Comparison of ENCODE assay signal across 22 mouse cellular contexts in genomic region chr9:62834906-62835305, GRCm38 (mm10). TPM values are rescaled to one million over a fixed set of nuclear protein-coding genes. Genes with fewer than 3 reads are reported as not detected.
A peak's percentile ranks its signal among the peaks of the same experiment; 100 is the strongest.
DNase-seq lines count a peak whose midpoint lies in the region; ATAC-seq and TF ChIP-seq lines count a peak whose summit lies in the region.
"Had no signal": no experiment of that assay in that cellular context is flagged by ENCODE, and none has a peak within 500 bp of the region (broad histone marks: within the 10 kb centered on the region; RNA-seq: fewer than 3 reads in every experiment).

No protein-coding gene starts in this region.

- H3K27ac ChIP-seq in liver, adult 2 months (replicated peaks; ENCODE audit: insufficient read depth, low read depth, low read length) = no peak overlapping the region
- no peak overlapping the region for H3K27ac ChIP-seq in liver, embryonic 11.5 days (ENCODE audit: low read depth, low read length)
- 0 out of 2 replicates have a peak overlapping the region, but pooled peaks have one; percentile 44 for H3K27ac ChIP-seq in liver, postnatal 0 days (ENCODE audit: low read depth)
- no peak overlapping the region for H3K27ac ChIP-seq in liver, embryonic 12.5 days

- no peak for ATAC-seq in liver, embryonic 11.5 days (replicated peaks; ENCODE audit: low FRiP score)
- no peak for ATAC-seq in liver, postnatal 0 days
- ATAC-seq in liver, embryonic 12.5 days = no peak
- ATAC-seq: activated CD4-positive, CD25-positive, alpha-beta regulatory T cell, adult 4 months; CD4-positive, CD25-positive, alpha-beta regulatory T cell, adult 4 months; Patski had no signal

- no peak overlapping the region for H3K4me2 ChIP-seq in liver, embryonic 11.5 days
- H3K4me2 ChIP-seq in liver, postnatal 0 days (ENCODE audit: low read depth, low read length) = no peak overlapping the region
- no peak overlapping the region for H3K4me2 ChIP-seq in liver, embryonic 12.5 days

- no peaks in the 10 kb centered on the region for H3K36me3 ChIP-seq in liver, adult 2 months (ENCODE audit: control insufficient read depth, insufficient read depth, low read length)
- no peaks in the 10 kb centered on the region for H3K36me3 ChIP-seq in liver, embryonic 11.5 days (ENCODE audit: control insufficient read depth, insufficient read depth, low read length)
- H3K36me3 ChIP-seq in liver, postnatal 0 days (replicated peaks; ENCODE audit: insufficient read depth, low read length) = no peaks in the 10 kb centered on the region
- H3K36me3 ChIP-seq in liver, embryonic 12.5 days = no peaks in the 10 kb centered on the region

- H3K79me2 ChIP-seq in liver, adult 2 months (ENCODE audit: control insufficient read depth, insufficient read depth, low read length) = no peaks in the 10 kb centered on the region

- no peak overlapping the region for H3K9ac ChIP-seq in liver, adult 2 months (ENCODE audit: low read depth, low read length)
- H3K9ac ChIP-seq in liver, embryonic 11.5 days (ENCODE audit: low read depth, low read length) = no peak overlapping the region
- H3K9ac ChIP-seq in liver, postnatal 0 days (replicated peaks) = no peak overlapping the region
- H3K9ac ChIP-seq in liver, embryonic 12.5 days = no peak overlapping the region

- no peak for TF ChIP-seq POLR2A in liver, adult 2 months (IDR thresholded peaks at IDR 0.05; ENCODE audit: extremely low read depth, insufficient read depth, low read length)

- peaks cover 2% of the 10 kb centered on the region for H3K4me1 ChIP-seq in liver, adult 2 months (ENCODE audit: control insufficient read depth, insufficient read depth, low read length)
- peaks cover 14% of the 10 kb centered on the region for H3K4me1 ChIP-seq in liver, embryonic 11.5 days (replicated peaks; ENCODE audit: control insufficient read depth, insufficient read depth, low read length)
- H3K4me1 ChIP-seq in liver, postnatal 0 days (ENCODE audit: insufficient read depth) = peaks cover 28% of the 10 kb centered on the region
- peaks cover 40% of the 10 kb centered on the region for H3K4me1 ChIP-seq in liver, embryonic 12.5 days

- WGBS in liver, adult 2 months = 28% methylated on average over 5 of the region's 5 CpGs
- WGBS in liver, embryonic 11.5 days = 69% methylated on average over 5 of the region's 5 CpGs
- WGBS in liver, postnatal 0 days (ENCODE audit: insufficient replicate concordance) = 48% methylated on average over 5 of the region's 5 CpGs
- WGBS in liver, embryonic 12.5 days (ENCODE audit: insufficient replicate concordance) = 59% methylated on average over 5 of the region's 5 CpGs

- TF ChIP-seq CTCF in liver, adult 2 months (IDR thresholded peaks at IDR 0.05; ENCODE audit: low read depth, low read length) = no peak
- TF ChIP-seq CTCF in liver, postnatal 0 days (IDR thresholded peaks at IDR 0.05; ENCODE audit: low read depth) = no peak

- peak; percentile 51 for DNase-seq in liver, adult 2 months (ENCODE audit: extremely low read depth, low read depth, low spot score)
- DNase-seq in liver, embryonic 11.5 days (ENCODE audit: low spot score) = no peak
- DNase-seq in liver, postnatal 0 days = no peak
- peak; percentile 62 for DNase-seq in yolk sac, embryonic 10.5 days (ENCODE audit: low spot score)
- DNase-seq in adrenal gland, adult 18-20 months (ENCODE audit: low spot score in 2 of 2) = no peak
- DNase-seq: adrenal gland, adult 2 months; adrenal gland, adult 8-10 months; adrenal gland, postnatal 10 days; adrenal gland, postnatal 14 days; adrenal gland, postnatal 25 days; adrenal gland, postnatal 36 days; B cell, adult 2 months; cerebellum, adult 11 months; cerebellum, adult 11-12 months; cerebellum, adult 18-20 months; cerebellum, adult 2 months had no signal

- H3K27me3 ChIP-seq in liver, adult 2 months (ENCODE audit: control insufficient read depth, insufficient read depth, low read length) = no peaks in the 10 kb centered on the region
- no peaks in the 10 kb centered on the region for H3K27me3 ChIP-seq in liver, embryonic 11.5 days (replicated peaks; ENCODE audit: control insufficient read depth, insufficient read depth, low read length)
- no peaks in the 10 kb centered on the region for H3K27me3 ChIP-seq in liver, postnatal 0 days (ENCODE audit: insufficient read depth, low read length)
- H3K27me3 ChIP-seq in liver, embryonic 12.5 days (replicated peaks) = no peaks in the 10 kb centered on the region
- H3K27me3 ChIP-seq: CH12.LX, Patski had no signal

- TF ChIP-seq EP300 in liver, postnatal 0 days (IDR thresholded peaks at IDR 0.05; ENCODE audit: low read depth) = no peak

- no peak overlapping the region for H3K4me3 ChIP-seq in liver, adult 2 months (ENCODE audit: insufficient read depth, low read depth, low read length)
- no peak overlapping the region for H3K4me3 ChIP-seq in liver, embryonic 11.5 days (ENCODE audit: low read depth, low read length)
- no peak overlapping the region for H3K4me3 ChIP-seq in liver, postnatal 0 days (ENCODE audit: low read depth, low read length)
- no peak overlapping the region for H3K4me3 ChIP-seq in liver, embryonic 12.5 days

- no peaks in the 10 kb centered on the region for H3K9me3 ChIP-seq in liver, embryonic 11.5 days (ENCODE audit: control insufficient read depth, low read length)
- H3K9me3 ChIP-seq in liver, postnatal 0 days (ENCODE audit: low read length) = no peaks in the 10 kb centered on the region
- no peaks in the 10 kb centered on the region for H3K9me3 ChIP-seq in liver, embryonic 12.5 days (replicated peaks)
- H3K9me3 ChIP-seq: G1E had no signal

RNA-seq across cellular contexts. Expression of gene Cln6, which starts 3.7 kb away (rescaled TPM):
- 1.2 and 2.3 TPM in 2 replicates for total RNA-seq in liver, adult 2 months (2014; rRNA removed)
- 4.6 and 9.1 TPM in 2 replicates for polyA plus RNA-seq in liver, adult 2 months (2012; rRNA removed)
- 32.2 and 34.3 TPM in 2 replicates for polyA plus RNA-seq in liver, embryonic 11.5 days (2014; fragmentation: Nextera tagmentation; extraction: Ambion mirVana)
- 9.9 and 10.6 TPM in 2 replicates for polyA plus RNA-seq in liver, postnatal 0 days (2015; fragmentation: Nextera tagmentation; extraction: Ambion mirVana)
- polyA plus RNA-seq in liver, embryonic 12.5 days (2016; fragmentation: Nextera tagmentation; extraction: Ambion mirVana) = 15.2 and 18.5 TPM in 2 replicates
- total RNA-seq in adrenal gland, adult 18-20 months (2021) = 10 to 100 TPM; 12.6 to 14.3 TPM

RNA-seq across cellular contexts. Expression of gene Calml4, which starts 23.0 kb away (rescaled TPM):
- 0.54 and 3.4 TPM in 2 replicates for total RNA-seq in liver, adult 2 months (2014; rRNA removed)
- 0.46 and 1.8 TPM in 2 replicates for polyA plus RNA-seq in liver, adult 2 months (2012; rRNA removed)
- 1.8 and 2.6 TPM in 2 replicates for polyA plus RNA-seq in liver, embryonic 11.5 days (2014; fragmentation: Nextera tagmentation; extraction: Ambion mirVana)
- 16.4 and 17.5 TPM in 2 replicates for polyA plus RNA-seq in liver, postnatal 0 days (2015; fragmentation: Nextera tagmentation; extraction: Ambion mirVana)
- 1.2 and 2.7 TPM in 2 replicates for polyA plus RNA-seq in liver, embryonic 12.5 days (2016; fragmentation: Nextera tagmentation; extraction: Ambion mirVana)
- 1 to 10 TPM; 7.7 to 9.2 TPM for total RNA-seq in adrenal gland, adult 18-20 months (2021)
- total RNA-seq: CH12.LX had no signal
- polyA plus RNA-seq: activated CD4-positive, CD25-positive, alpha-beta regulatory T cell, adult 4 months had no signal

RNA-seq across cellular contexts. Expression of gene Fem1b, which starts 23.2 kb away (rescaled TPM):
- total RNA-seq in liver, adult 2 months (2014; rRNA removed) = 12.4 and 12.7 TPM in 2 replicates
- polyA plus RNA-seq in liver, adult 2 months (2012; rRNA removed) = 3.2 and 3.3 TPM in 2 replicates
- 30.4 and 33.6 TPM in 2 replicates for polyA plus RNA-seq in liver, embryonic 11.5 days (2014; fragmentation: Nextera tagmentation; extraction: Ambion mirVana)
- polyA plus RNA-seq in liver, postnatal 0 days (2015; fragmentation: Nextera tagmentation; extraction: Ambion mirVana) = 3.7 and 3.8 TPM in 2 replicates
- polyA plus RNA-seq in liver, embryonic 12.5 days (2016; fragmentation: Nextera tagmentation; extraction: Ambion mirVana) = 19.5 and 20.3 TPM in 2 replicates
- 10 to 100 TPM; 35.7 to 39.4 TPM for total RNA-seq in adrenal gland, adult 18-20 months (2021)

Comparison
In these comparisons a context has a peak if more than half of its experiments do, and no peak if none do; other contexts are left out.
1. DNase-seq: peak in liver, adult 2 months (single experiment) and yolk sac, embryonic 10.5 days (single experiment); none in liver, embryonic 11.5 days (single experiment), liver, postnatal 0 days (single experiment) and adrenal gland, adult 18-20 months (0 of 2).